Mouse (Mus musculus): Measurements from ENCODE around the gene Saa2.
"Not testable (repeated sequence)": the region's sequence is repeated elsewhere in the genome, so short reads cannot be mapped to it uniquely, and the experiment has no call there.

Saa2 gene

DNA sequence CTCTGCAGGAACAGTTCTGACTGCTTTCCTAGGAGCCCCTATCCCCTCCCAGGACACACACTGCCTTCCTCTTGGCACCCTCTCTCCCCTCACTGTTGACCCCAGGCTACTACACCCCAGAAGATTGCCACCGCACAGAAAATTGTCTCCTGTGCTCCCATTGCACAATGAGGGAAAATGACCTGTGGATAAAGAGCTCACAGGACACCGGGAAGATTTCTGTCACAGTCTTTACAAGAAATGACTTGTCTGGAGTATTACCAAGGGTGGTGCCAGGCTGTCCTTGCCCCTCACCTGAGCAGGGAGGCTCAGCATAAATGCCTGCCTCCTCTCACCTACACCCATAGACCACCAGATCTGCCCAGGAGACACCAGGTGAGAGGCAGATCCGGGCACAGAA is at the start of gene Saa2:
TSS of gene Saa2 (plus strand) at position 301 of the 400 bp plus-strand sequence.
- DNase-seq = no peak

DNA sequence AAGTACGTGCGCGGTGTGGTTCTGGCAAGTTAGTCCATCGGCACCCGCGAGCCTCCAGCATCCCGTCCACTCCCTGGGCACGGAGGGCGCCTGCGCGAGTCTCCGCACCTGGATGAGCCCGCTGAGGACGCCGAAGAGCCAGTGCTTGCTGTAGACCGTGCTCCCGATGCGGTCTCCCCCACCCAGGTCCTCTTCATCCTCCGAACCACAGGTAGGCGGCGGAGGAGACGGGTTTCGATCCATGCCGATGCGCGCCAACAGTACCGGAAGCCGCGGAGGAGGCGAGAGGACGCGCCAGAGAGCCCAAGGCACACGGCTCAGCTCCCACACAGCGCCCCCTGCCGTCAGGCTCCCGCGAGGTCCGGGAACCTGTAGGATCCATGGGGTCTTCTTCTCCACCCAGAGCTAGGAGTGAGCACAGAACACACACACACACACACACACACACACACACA is 41.2 kb upstream of the Saa2 start, which contains the start of gene Saal1:
TSS of gene Saal1 (minus strand) at position 291 of the 455 bp plus-strand sequence.
- DNase-seq = peak; percentile 89

DNA sequence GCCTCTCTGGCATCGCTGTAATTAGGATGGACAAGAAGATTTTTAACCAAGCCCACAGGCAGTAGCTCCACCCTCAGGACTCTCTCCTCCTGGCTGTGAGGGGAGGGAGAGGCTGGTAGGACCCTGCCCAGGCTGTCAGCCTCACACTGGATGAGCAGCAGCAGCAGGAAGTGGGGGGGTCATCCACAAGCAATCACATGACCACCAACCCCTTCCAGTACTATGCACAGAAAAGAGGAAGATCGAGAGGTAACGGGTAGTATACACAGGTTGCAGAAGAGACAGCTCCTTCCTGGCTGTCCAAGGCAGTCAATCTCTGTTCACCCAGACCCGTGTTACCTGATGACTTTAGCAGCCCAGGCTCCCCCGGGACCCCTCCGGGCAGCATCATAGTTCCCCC is 39.3 kb upstream of the Saa2 start:
- no peak for DNase-seq

DNA sequence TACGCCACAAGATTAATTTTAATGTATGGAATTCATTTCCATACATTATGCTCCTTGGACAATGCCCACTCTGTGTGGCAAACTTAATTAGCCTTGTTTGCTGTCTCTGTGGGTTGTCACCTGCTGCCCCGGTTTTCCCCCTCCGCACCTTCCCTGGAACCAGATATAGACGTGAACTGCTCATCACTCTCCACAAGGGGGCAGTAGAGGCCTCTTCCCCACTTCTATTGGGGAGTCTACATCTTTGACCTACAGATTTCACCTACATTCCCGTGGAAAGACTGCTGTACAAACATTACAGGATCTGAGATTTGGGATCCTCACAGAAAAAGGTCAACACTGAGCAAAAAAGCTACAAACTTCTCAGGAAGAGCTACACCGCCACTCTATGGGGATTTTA is 37.1 kb upstream of the Saa2 start:
- peak; percentile 60 for DNase-seq

DNA sequence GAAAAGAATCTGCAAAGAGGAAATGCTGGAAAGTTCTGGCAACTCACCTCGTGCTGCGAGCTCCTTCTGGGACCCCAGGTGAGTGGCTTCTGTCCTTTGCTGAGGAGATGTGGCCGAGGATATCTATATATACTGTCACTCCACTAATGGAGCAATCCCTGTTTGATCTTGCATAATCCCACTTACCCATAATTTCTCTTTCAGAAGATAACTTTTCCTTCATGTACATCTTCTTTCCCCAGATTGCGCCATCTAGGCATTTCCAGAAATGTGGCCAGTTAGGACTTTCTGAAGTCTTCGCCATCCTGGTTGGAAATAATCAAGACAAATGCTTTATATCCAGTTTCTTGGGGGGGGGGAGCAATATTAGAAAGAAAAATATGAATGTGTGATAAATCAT is 36.0 kb upstream of the Saa2 start, which contains the start of gene Saa3:
TSS of gene Saa3 (minus strand) at position 101 of the 400 bp plus-strand sequence.
- no peak for DNase-seq

DNA sequence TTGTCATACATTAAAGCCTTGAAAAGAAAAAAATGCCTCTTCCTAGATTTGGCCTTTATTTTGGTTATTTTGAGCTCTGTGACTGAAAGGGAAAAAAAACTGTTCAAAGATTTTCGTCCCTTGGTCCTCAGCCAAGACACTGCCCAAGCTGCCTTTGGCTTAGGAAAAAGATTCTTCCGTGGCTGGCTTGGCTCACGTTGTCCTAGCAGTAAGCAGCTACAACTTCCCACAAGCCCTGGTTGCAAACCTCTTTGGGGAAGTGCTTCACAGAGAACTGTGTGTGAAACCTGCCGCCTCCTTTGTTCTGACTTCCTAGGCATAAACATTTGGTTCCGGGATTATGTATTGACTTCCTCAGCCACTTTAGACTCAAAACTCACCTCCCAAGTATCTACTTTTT is 34.7 kb upstream of the Saa2 start:
- peak; percentile 29 for DNase-seq

DNA sequence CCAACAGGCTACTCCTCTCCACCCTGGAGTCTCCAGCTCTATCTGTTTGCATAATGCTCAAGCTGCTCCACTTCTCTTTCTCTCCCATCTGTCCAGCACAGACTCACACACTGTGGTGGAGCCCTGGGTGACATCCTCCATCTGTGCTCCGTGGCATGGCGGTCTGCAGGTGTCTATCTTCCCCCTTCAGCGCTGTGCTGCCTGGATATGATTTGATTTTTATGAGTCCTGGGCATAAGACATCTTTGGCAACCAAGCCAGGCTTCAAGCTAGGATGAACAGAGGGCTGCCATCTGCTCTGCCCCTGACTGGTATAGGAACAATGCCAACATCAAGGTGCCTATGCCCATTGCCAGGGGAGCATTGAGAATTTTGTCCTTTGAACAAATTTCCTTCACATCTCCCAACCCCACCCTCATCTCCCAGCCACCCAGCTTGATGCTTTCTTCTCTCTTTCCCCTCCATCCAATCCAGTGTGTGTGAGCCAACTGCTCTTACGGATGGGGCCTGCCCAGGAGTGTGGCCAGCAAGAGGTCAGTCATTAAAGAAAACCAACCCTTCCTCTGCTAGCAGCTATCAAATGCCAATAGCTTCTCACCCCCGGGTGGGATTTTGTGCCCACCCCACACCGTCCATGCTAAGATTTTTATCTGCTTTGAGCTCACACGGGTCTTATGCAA is 32.9 kb upstream of the Saa2 start:
- DNase-seq = no peak

DNA sequence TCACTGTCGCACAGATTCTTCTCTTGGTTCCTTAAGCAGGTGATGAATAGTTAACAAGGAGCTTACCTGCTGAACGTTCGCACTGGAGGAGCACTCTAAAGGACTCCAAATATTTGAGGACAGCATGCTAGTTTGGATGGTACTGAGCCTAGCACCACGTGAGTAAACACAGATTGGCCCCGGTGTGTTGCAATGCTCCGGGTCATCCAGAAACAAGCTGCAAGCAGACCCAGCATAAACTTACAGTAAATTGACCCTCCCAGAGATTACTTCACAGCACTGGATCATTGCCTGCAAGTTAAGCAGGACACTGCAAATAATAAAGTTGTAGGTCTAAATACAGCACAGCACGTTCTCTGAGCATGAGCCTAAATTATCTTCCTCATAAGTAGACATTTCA is 32.1 kb upstream of the Saa2 start:
- DNase-seq = no peak

DNA sequence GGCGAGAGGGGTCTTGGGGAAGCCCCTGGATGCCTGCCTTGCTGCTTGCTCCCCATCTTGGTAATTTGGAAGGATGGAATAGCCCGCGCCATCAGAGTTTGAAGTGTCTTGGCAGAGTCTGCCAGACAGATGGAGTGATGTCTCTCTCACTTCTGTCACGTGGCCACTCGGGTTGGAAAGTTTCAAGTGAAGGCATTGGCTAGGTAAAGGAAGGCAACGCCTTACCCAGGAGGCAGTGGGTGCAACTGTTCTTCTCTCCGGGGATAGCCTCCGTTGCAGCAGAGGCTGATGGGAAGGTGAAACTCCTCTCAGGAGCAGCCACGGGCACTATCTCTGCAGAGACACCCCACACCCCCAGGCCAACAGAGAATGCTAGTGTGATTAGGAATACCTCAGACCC is 31.1 kb upstream of the Saa2 start:
- no peak for DNase-seq

DNA sequence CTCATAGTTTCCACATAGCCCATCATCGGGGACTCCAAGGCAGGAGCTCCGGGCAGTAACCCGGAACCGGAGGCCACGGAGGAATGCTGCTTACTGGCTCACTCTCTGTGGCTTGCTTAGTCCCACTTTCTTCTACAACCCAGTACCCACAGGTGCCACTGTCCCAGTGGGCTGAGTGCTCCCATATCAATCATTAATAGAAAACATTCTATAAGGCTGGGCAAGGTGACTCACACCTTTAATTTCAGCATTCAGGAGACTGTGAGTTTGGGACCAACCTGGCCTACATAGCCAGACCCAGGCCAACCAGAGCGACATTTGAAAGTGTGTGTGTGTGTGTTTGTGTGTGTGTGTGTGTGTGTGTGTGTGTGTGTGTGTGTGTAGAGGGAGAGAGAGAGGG is 28.2 kb upstream of the Saa2 start:
- no peak for DNase-seq

DNA sequence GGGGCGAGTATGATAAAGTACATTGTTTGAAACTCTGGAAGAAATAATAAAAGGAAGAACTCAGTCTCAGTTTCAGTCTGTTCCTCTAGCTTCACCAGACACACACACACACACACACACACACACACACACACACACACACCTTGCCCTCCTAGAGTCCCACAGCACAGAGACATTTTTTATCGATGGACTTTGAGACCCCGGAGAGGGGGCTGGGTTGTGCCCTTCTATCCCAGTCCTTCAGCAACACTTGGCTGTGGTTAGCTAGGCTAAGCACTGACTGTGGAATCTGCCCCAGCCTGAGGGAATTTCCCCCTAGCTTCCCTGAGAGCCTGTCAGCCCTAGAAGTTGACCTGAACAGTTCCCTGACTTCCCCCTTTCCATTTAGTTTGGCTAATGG is 27.7 kb upstream of the Saa2 start:
- peak; percentile 48 for DNase-seq

DNA sequence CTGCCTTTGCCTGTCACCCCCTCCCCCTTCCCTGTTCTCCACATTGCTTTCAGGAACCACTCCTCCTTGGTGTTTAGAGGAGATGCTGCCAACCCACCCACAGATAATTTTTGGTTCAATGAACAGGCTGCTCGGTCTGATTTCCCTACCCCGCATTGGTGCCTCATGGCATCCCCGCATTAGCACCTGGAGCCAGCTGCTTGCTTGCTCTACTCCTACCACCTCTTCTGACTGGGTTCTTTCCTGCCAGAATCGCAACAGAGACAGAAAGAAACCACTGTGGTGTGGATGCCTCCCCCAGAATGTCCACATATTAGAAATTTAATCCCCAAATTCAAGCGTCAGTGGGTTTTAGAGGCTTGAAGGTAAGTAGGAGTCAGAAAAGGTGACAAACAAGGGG is 27.2 kb upstream of the Saa2 start:
- DNase-seq = no peak

DNA sequence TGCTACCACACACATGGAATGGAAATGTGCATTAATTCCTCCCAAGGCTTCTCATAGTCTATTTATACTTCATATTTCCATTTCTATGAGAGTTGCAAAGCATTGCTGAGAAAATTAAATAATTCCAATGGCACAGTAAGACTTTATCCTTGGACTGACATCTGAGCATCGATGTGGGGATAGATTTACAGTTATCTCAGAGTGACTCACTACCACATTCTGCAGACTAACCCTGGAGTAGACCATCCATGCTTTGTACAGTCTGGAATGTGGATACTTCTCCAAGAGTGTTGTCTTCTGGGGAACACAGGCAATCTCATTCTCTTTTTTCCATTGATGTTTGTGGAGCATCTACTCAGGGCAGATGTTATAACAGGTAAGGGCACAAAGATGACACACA is 24.0 kb upstream of the Saa2 start:
- DNase-seq = no peak

DNA sequence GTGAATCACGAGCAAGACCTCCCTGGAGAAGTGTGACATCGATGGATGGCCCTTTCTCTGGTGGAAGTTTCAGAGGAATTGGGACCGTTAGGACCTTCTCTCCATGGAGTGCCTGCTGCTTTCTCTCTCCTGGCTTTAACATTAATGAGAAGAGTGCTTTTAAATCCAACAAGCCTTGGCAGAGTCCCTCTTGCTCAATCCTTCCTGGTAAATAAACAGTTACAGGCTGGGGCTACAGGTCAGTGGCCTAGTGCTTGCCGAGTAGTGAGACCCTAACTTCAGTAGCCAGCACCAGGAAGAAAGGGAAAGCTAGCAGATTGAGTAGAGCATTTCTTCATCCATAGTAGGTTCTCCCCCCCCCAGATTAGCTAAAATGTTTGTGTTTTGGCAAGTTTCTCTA is 19.1 kb upstream of the Saa2 start, which contains the start of gene Saa4:
TSS of gene Saa4 (minus strand) at position 146 of the 400 bp plus-strand sequence.
- no peak for DNase-seq

DNA sequence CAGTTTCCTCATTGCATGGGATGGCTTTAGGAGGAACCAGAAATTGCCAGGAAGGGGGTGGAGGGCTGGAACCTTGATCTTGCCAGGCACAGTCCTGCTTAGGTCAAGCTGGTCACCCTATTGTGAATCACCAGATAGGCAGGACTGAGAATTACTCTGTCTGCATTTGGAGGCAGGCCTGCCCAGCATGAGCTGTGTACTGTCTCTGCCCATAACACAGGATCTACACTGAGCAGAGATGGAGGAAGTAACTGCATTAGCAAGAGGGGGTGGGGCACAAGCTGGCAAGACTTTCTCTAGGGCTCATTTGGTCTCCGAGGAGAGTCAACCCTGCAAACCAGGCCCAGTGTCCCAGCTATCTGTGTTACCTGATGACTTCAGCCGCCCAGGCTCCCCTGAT is 16.6 kb upstream of the Saa2 start:
- DNase-seq = no peak

DNA sequence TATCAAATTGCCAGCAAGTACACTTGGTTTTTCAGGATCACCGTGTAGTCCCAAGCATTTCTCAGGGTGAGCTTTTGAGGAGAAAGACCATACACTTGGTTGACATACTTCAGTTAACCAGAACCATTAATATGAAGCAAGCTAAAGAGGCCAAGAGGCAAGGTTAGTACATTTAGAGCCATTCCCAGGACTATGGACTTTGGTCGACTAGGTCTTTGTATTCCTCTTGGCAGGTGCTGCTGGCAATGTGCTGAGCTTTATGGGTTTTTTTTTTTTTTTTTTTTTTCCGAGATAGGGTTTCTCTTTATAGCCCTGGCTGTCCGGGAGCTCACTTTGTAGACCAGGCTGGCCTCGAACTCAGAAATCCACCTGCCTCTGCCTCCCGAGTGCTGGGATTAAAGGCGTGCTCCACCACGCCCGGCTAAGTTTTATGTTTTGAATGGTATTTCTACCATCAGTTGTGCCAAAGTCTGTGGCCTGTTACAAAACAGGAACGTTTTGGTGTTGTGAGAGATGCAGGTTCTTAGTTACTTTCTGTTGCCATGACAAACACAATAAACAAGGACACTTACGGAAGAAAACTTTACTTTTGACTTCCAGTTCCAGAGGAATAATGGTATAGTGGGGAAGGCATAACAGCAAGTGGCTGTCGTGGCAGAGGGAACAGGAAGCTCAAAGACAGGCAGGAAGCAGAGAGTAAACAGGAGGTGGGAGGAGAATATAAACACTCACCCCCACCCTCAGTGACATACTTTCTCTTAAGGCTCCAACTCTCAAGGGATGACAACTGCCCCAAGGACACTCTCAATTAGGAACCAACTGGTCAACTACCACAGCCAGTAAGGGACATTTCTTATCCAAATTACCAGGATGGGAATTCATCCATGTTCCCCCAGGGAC is 12.8 kb upstream of the Saa2 start:
- DNase-seq = peak; percentile 31

DNA sequence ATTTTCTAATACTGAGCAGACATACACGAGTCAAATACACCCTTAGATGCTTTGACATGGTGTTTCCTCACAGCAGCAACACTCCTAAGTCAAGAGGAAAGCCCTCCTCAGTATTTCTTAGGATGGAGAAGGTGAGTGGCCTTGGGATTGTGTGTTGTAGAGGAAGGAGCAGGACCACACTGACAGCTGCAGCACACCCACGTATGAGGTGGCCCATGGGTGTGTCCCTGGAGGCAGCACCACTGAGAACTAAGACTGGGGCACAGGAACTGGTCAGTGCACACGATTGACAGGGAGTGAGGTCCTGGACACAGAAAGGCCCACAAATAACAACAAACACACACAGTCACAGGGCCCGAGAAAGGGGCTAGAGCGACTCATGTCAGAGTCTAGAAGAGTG is 11.5 kb upstream of the Saa2 start:
- not testable (repeated sequence) for DNase-seq

DNA sequence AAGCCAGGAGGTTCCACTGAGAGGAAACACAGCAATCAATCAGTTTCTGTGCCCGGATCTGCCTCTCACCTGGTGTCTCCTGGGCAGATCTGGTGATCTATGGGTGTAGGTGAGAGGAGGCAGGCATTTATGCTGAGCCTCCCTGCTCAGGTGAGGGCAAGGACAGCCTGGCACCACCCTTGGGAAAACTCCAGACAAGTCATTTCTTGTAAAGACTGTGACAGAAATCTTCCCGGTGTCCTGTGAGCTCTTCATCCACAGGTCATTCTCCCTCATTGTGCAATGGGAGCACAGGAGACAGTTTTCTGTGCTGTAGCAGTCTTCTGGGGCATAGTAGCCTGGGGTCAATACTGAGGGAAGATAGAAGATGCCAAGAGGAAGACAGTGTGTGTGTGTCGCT is 8.7 kb upstream of the Saa2 start, which contains the start of gene Saa1:
TSS of gene Saa1 (minus strand) at position 101 of the 400 bp plus-strand sequence.
- not testable (repeated sequence) for DNase-seq

DNA sequence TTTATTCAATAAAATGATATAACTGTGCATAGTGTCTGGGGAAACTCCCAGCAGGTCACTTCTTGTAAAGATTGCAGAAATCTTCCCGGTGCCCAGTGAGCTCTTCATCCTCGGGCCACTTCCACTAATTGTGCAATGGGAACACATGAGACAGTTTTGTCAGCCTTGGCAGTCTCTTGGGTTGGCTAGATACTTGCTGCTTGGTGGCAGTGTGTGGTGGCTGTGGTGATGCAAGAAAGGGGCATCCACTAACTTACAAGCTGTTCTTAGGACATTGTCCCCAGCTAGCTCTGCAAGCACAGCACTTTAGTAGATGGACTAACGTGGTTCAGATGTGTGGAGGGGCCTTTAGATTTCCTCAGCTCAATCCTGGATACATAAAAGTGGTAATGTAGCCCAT is 5.8 kb upstream of the Saa2 start:
- no peak for DNase-seq

DNA sequence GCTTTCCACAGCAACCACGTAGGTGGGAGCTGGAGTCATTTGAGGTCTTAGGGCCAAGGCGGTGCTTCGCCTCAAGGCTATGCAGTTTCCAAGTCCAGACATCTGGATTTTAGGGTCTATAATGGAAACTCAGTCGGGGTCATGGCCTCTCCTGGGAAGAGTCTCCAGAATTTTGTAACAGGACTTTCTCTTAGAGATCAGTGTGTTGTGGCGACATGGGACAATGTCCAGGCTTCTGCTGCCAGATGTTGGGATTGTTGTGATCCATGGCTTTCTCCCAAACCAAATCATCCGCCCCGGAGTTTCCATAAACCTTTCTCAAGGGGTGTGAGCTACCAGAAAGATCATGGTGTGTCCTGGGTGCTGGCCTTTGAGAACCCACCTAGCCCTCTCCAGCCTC is 5.2 kb upstream of the Saa2 start:
- no peak for DNase-seq

DNA sequence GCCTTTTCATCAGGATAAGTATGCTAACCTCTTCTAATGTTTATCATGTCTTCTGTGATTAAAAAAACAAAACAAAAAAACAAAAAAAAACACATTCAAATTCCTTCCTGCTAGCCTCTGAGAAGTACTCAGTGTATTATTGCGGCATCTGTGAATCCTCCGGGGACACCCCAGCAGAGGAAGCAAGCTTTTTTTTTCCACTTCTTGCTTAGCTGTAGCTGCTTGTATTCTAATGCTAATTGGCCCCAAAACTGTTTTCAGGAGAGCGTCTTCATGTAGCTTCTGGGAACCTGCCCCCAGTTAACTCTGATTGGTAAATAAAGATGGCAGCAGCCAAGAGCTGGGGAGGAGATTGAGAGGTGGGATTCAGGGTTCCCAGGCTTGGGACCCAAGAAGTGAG is 3.1 kb upstream of the Saa2 start:
- no peak for DNase-seq

DNA sequence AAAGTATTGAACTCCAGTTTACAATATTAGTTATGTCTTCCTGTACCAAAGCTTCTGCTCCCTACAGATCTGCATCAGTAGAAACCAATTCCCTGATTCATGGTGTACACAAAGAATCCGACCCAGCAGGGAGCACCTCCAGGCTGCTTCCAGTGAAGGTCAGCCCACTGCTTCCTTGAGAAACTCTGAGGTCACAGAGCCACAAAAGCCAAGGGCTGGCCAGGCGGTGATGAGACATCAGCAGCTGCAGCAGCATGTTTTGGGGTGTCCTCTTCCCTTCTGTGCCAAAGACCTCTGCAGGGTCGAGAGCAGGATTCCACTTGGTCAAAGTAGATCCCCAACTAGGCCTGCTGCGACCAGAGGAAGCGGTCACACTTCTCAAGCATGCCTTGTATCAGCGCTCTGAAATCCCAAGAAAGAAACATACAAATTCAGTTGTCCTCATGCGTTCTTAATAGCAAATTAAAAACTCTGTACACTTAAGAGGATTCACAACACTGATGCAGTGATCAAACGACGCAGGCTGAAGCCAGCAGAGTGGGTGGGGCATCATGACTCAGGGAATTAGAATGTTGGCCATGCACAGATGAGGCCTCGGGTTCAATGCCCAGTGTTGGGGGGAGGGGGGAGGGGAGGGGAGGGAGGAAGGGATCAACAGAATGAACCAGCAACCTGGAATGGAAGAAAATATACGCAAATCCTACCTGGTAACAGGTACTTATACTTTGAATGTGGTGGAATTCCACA is 9.6 kb downstream of the Saa2 start:
- no peak for DNase-seq

DNA sequence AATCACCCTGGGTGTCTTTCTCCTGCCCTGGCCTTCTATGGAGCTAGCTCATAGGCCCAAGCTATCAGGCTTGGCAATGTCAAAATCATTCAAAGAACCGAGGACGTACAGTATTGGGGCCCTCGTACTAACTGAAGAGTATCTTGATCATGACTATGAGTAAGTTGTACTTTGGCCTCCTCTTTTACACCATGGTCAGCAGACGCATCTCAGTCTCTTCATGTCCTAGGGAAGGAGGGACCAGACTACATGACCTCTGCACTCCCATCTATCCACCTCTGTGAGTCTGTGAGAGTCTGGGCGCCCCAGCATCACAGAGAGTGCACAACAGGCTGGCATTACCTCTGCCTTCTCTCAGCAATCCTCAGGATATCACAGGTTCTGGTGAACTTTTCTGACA is 11.0 kb downstream of the Saa2 start:
- DNase-seq = no peak

All from kidney, postnatal 14 days (tissue).